Mouse (Mus musculus): ENCODE results near the gene Hinfp. TPM values are rescaled to one million over a fixed set of nuclear protein-coding genes. Genes with fewer than 3 reads are reported as not detected.

Gene Hinfp
- polyA plus RNA-seq, 1 experiment from 2014 or later: 10.0 TPM

GRCm38 (mm10) chr9:44254508-44255135 is 50.8 kb downstream of the Hinfp start:
- H3K9me3 ChIP-seq (ENCODE audit: low read length): no peaks in the 10 kb centered on the region
- H3K4me1 ChIP-seq (ENCODE audit: insufficient read depth, low read depth, low read length): no peaks in the 10 kb centered on the region
- no peak for ATAC-seq
- WGBS: 16% methylated on average over 5 of the region's 5 CpGs
- peaks cover 5% of the 10 kb centered on the region; the same call in 1 of the 2 replicates for H3K36me3 ChIP-seq (ENCODE audit: insufficient read depth, low read length)
- no peak overlapping the region for H3K4me3 ChIP-seq (ENCODE audit: low read depth, low read length)
- no peaks in the 10 kb centered on the region for H3K27me3 ChIP-seq (replicated peaks; ENCODE audit: insufficient read depth, low read length)
- H3K9ac ChIP-seq (replicated peaks; ENCODE audit: low read depth): no peak overlapping the region
- no peak overlapping the region for H3K4me2 ChIP-seq (replicated peaks; ENCODE audit: low read depth, low read length)
- no peak overlapping the region for H3K27ac ChIP-seq (ENCODE audit: low read length)
- no peak for TF ChIP-seq EP300 (IDR thresholded peaks at IDR 0.05)
- DNase-seq (ENCODE audit: low spot score): no peak

GRCm38 (mm10) chr9:44253441-44253840 is 52.0 kb downstream of the Hinfp start:
- DNase-seq (ENCODE audit: low spot score) (no peak), ATAC-seq (no peak)
- Histone ChIP-seq H3K27ac (ENCODE audit: low read length) (no peak overlapping the region), H3K36me3 (ENCODE audit: insufficient read depth, low read length) (peaks cover 5% of the 10 kb centered on the region; the same call in 1 of the 2 replicates), H3K4me3 (ENCODE audit: low read depth, low read length) (no peak overlapping the region), H3K9me3 (ENCODE audit: low read length) (no peaks in the 10 kb centered on the region), H3K4me1 (ENCODE audit: insufficient read depth, low read depth, low read length) (no peaks in the 10 kb centered on the region), H3K9ac (replicated peaks; ENCODE audit: low read depth) (no peak overlapping the region), H3K27me3 (replicated peaks; ENCODE audit: insufficient read depth, low read length) (no peaks in the 10 kb centered on the region), H3K4me2 (replicated peaks; ENCODE audit: low read depth, low read length) (no peak overlapping the region)
- TF ChIP-seq EP300 (IDR thresholded peaks at IDR 0.05): no peak
- no peak for TF ChIP-seq CTCF (IDR thresholded peaks at IDR 0.05)
- 83% methylated on average over 6 of the region's 6 CpGs for whole genome bisulfite sequencing

GRCm38 (mm10) chr9:44251314-44251713 is 54.2 kb downstream of the Hinfp start, which contains the start of gene Pdzd3:
Gene Pdzd3, minus strand, starts transcription at chr9:44251471.
- Histone ChIP-seq H3K27ac (ENCODE audit: low read length) (no peak within 1 kb of the TSS), H3K4me3 (ENCODE audit: low read depth, low read length) (no peak within 1 kb of the TSS), H3K9ac (replicated peaks; ENCODE audit: low read depth) (no peak within 1 kb of the TSS), H3K4me1 (ENCODE audit: insufficient read depth, low read depth, low read length) (no peaks in the 10 kb centered on the region), H3K4me2 (replicated peaks; ENCODE audit: low read depth, low read length) (no peak within 1 kb of the TSS), H3K36me3 (ENCODE audit: insufficient read depth, low read length) (peaks cover 5% of the 10 kb centered on the region; the same call in 1 of the 2 replicates), H3K27me3 (replicated peaks; ENCODE audit: insufficient read depth, low read length) (no peaks in the 10 kb centered on the region), H3K9me3 (ENCODE audit: low read length) (no peaks in the 10 kb centered on the region)
- 66% methylated on average over 10 of the region's 10 CpGs for WGBS
- TF ChIP-seq CTCF (IDR thresholded peaks at IDR 0.05) (no peak), EP300 (IDR thresholded peaks at IDR 0.05) (no peak)
- DNase-seq (ENCODE audit: low spot score) (no peak), ATAC-seq (no peak)

GRCm38 (mm10) chr9:44250445-44250844 is 55.0 kb downstream of the Hinfp start:
- no peak overlapping the region for H3K4me3 ChIP-seq (ENCODE audit: low read depth, low read length)
- TF ChIP-seq CTCF (IDR thresholded peaks at IDR 0.05) (no peak), EP300 (IDR thresholded peaks at IDR 0.05) (no peak)
- peaks cover 5% of the 10 kb centered on the region; the same call in 1 of the 2 replicates for H3K36me3 ChIP-seq (ENCODE audit: insufficient read depth, low read length)
- H3K4me1 ChIP-seq (ENCODE audit: insufficient read depth, low read depth, low read length): no peaks in the 10 kb centered on the region
- ATAC-seq: no peak
- H3K9me3 ChIP-seq (ENCODE audit: low read length): no peaks in the 10 kb centered on the region
- no peak for DNase-seq (ENCODE audit: low spot score)
- H3K9ac ChIP-seq (replicated peaks; ENCODE audit: low read depth): no peak overlapping the region
- no peak overlapping the region for H3K27ac ChIP-seq (ENCODE audit: low read length)
- H3K4me2 ChIP-seq (replicated peaks; ENCODE audit: low read depth, low read length): no peak overlapping the region
- H3K27me3 ChIP-seq (replicated peaks; ENCODE audit: insufficient read depth, low read length): no peaks in the 10 kb centered on the region
- 51% methylated on average over 4 of the region's 4 CpGs for WGBS

GRCm38 (mm10) chr9:44249181-44250146 is 56.0 kb downstream of the Hinfp start:
- 0 out of 2 replicates have a peak overlapping the region, but pooled peaks have one; percentile 14 for H3K4me2 ChIP-seq (replicated peaks; ENCODE audit: low read depth, low read length)
- H3K9me3 ChIP-seq (ENCODE audit: low read length): no peaks in the 10 kb centered on the region
- H3K4me1 ChIP-seq (ENCODE audit: insufficient read depth, low read depth, low read length): no peaks in the 10 kb centered on the region
- TF ChIP-seq CTCF (IDR thresholded peaks at IDR 0.05) (peak; percentile 80), EP300 (IDR thresholded peaks at IDR 0.05) (no peak)
- ATAC-seq: peak; percentile 89
- WGBS: 42% methylated on average over 26 of the region's 26 CpGs
- H3K9ac ChIP-seq (replicated peaks; ENCODE audit: low read depth): no peak overlapping the region
- DNase-seq (ENCODE audit: low spot score): peak; percentile 71
- no peak overlapping the region for H3K4me3 ChIP-seq (ENCODE audit: low read depth, low read length)
- peaks cover 5% of the 10 kb centered on the region; the same call in 1 of the 2 replicates for H3K36me3 ChIP-seq (ENCODE audit: insufficient read depth, low read length)
- H3K27ac ChIP-seq (ENCODE audit: low read length): no peak overlapping the region
- no peaks in the 10 kb centered on the region for H3K27me3 ChIP-seq (replicated peaks; ENCODE audit: insufficient read depth, low read length)

- Histone ChIP-seq H3K36me3 (ENCODE audit: insufficient read depth, low read length) (peaks cover 3% of the 10 kb centered on the region; the same call in 1 of the 2 replicates), H3K4me1 (ENCODE audit: insufficient read depth, low read depth, low read length) (no peaks in the 10 kb centered on the region), H3K4me2 (replicated peaks; ENCODE audit: low read depth, low read length) (no peak overlapping the region), H3K9ac (replicated peaks; ENCODE audit: low read depth) (no peak overlapping the region), H3K9me3 (ENCODE audit: low read length) (no peaks in the 10 kb centered on the region), H3K4me3 (ENCODE audit: low read depth, low read length) (no peak overlapping the region), H3K27me3 (replicated peaks; ENCODE audit: insufficient read depth, low read length) (no peaks in the 10 kb centered on the region), H3K27ac (ENCODE audit: low read length) (no peak overlapping the region)
- DNase-seq (ENCODE audit: low spot score) (no peak), ATAC-seq (no peak)
- WGBS: 71% methylated on average over 6 of the region's 6 CpGs
- TF ChIP-seq CTCF (IDR thresholded peaks at IDR 0.05) (no peak), EP300 (IDR thresholded peaks at IDR 0.05) (no peak)
Measured at GRCm38 (mm10) chr9:44247907-44248306, 57.6 kb downstream of the Hinfp start.

All from lung, postnatal 0 days (tissue).